Mouse (Mus musculus) erythroblast, embryonic 14.5 days (primary cell): ENCODE measurements around the gene B3gnt3.

Experiments used
- GATA1 ChIP-seq: IDR thresholded peaks from 2 replicates; pipeline ENCODE4 v1.6.1; 2012; ENCODE audit warnings: low read length, inconsistent platforms, mixed read lengths
- TAL1 ChIP-seq: IDR thresholded peaks from 3 replicates; pipeline ENCODE4 v1.6.1; 2012; ENCODE audit warnings: low read length, inconsistent platforms, mixed read lengths

DNA sequence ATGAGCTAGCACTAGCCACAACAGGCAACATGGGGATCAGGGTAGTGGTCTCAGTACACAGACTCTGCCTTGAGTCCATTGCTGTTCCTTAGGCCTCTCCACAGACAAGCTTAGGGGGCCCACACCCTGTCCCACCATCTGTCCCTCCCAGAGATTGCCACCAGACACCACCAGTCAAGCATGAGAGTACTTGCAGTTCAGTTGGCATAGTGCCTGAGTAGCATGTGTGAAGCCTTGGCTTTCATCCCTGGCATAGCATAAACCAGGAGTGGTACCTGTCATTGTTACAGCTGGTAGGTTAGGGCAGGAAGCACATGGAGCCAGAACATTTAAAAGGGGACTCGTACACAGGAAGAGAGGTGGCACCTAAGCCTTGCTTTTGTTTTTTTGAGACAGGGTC, 41.8 kb downstream of the B3gnt3 start:
- TF ChIP-seq GATA1, result no peak
- TF ChIP-seq TAL1, result no peak
